Mouse (Mus musculus) liver, embryonic 15.5 days (tissue): Measurements from ENCODE around the gene Gins3. TPM values are rescaled to one million over a fixed set of nuclear protein-coding genes. Genes with fewer than 3 reads are reported as not detected.

Source experiments
- polyA plus RNA-seq: library from polyadenylated mRNA; unstranded; fragments of >200 nt; fragmentation: Nextera tagmentation; extraction: Ambion mirVana; gene quantifications from 2 replicates; pipeline ENCODE4 v1.2.1, GENCODE M21; 2015

Gene Gins3
- polyA plus RNA-seq, 1 experiment from 2014 or later = 8.9 TPM

Other genes with a start within 250 kb of the Gins3 start
- gene Cfap20, start 198.6 kb upstream of the Gins3 start, polyA plus RNA-seq = 28.2 and 31.5 TPM in 2 replicates
- gene Csnk2a2, start 143.4 kb upstream of the Gins3 start, polyA plus RNA-seq = 3.9 and 4.3 TPM in 2 replicates
- not detected in 2 replicates for gene Ccdc113, start 99.4 kb upstream of the Gins3 start, polyA plus RNA-seq
- not detected in 2 replicates for gene Prss54, start 57.1 kb upstream of the Gins3 start, polyA plus RNA-seq
- gene Ndrg4, start 43.5 kb downstream of the Gins3 start, polyA plus RNA-seq = 0.98 and 1.1 TPM in 2 replicates
- 16.5 and 18.5 TPM in 2 replicates for gene Setd6, start 82.4 kb downstream of the Gins3 start, polyA plus RNA-seq
- gene Cnot1, start 174.0 kb downstream of the Gins3 start, polyA plus RNA-seq = 27.4 TPM in 2 replicates
- 164 and 202 TPM in 2 replicates for gene Sap18b, start 191.9 kb downstream of the Gins3 start, polyA plus RNA-seq
- 8.0 and 8.2 TPM in 2 replicates for gene Slc38a7, start 220.1 kb downstream of the Gins3 start, polyA plus RNA-seq